Mouse (Mus musculus) layer of hippocampus, postnatal 36 days (tissue): Measurements from ENCODE around the gene Gm10309. TPM values are rescaled to one million over a fixed set of nuclear protein-coding genes. Genes with fewer than 3 reads are reported as not detected.
A peak's percentile ranks its signal among the peaks of the same experiment; 100 is the strongest.
"Not testable (repeated sequence)": the region's sequence is repeated elsewhere in the genome, so short reads cannot be mapped to it uniquely, and the experiment has no call there.

Experiments used
- DNase-seq, 2 experiments: peaks; one replicate each; pipeline ENCODE4 v3.0.0; 2022
- total RNA-seq, 2 experiments: library from RNA; stranded (reverse); gene quantifications; 2 replicates each; pipeline ENCODE4 v1.2.3; 2021

Gm10309 gene
- total RNA-seq, 2 experiments from 2014 or later: not detected

GRCm38 (mm10) chr17:86509871-86510270 is 4.8 kb upstream of the Gm10309 start:
- DNase-seq: no peak

- no peak for DNase-seq
These were observed 3.1 kb upstream of the Gm10309 start for GRCm38 (mm10) chr17:86508212-86508490.

GRCm38 (mm10) chr17:86507342-86508211 is 2.5 kb upstream of the Gm10309 start:
- no peak for DNase-seq

- no peak for DNase-seq
These were observed 1.8 kb upstream of the Gm10309 start for GRCm38 (mm10) chr17:86506881-86507280.

- no peak for DNase-seq
These were observed 1.7 kb downstream of the Gm10309 start for GRCm38 (mm10) chr17:86503208-86503897.

GRCm38 (mm10) chr17:86501393-86501792 is 3.6 kb downstream of the Gm10309 start:
- no peak for DNase-seq

GRCm38 (mm10) chr17:86499359-86500045 is 5.5 kb downstream of the Gm10309 start:
- no peak for DNase-seq

GRCm38 (mm10) chr17:86497302-86497701 is 7.7 kb downstream of the Gm10309 start:
- DNase-seq: no peak

- no peak for DNase-seq
These were observed 8.8 kb downstream of the Gm10309 start for GRCm38 (mm10) chr17:86496123-86496771.

- DNase-seq: no peak
These were observed 10.1 kb downstream of the Gm10309 start for GRCm38 (mm10) chr17:86494895-86495294.

GRCm38 (mm10) chr17:86494494-86494893 is 10.5 kb downstream of the Gm10309 start:
- DNase-seq: no peak

GRCm38 (mm10) chr17:86493891-86494420 is 11.1 kb downstream of the Gm10309 start:
- DNase-seq: no peak

GRCm38 (mm10) chr17:86492376-86492775 is 12.7 kb downstream of the Gm10309 start:
- no peak for DNase-seq

- no peak for DNase-seq
These were observed 15.2 kb downstream of the Gm10309 start for GRCm38 (mm10) chr17:86489827-86490226.

GRCm38 (mm10) chr17:86487450-86487849 is 17.6 kb downstream of the Gm10309 start:
- DNase-seq: no peak

- no peak for DNase-seq
These were observed 18.4 kb downstream of the Gm10309 start for GRCm38 (mm10) chr17:86486657-86487056.

- DNase-seq: peak; percentile 68 to 70
These were observed 20.8 kb downstream of the Gm10309 start for GRCm38 (mm10) chr17:86484087-86484737.

GRCm38 (mm10) chr17:86482675-86483074 is 22.4 kb downstream of the Gm10309 start:
- DNase-seq: no peak

- DNase-seq: no peak
These were observed 25.6 kb downstream of the Gm10309 start for GRCm38 (mm10) chr17:86479406-86479805.

GRCm38 (mm10) chr17:86477401-86477800 is 27.6 kb downstream of the Gm10309 start:
- not testable (repeated sequence) for DNase-seq

- no peak for DNase-seq
These were observed 28.4 kb downstream of the Gm10309 start for GRCm38 (mm10) chr17:86476674-86477073.

GRCm38 (mm10) chr17:86471684-86472083 is 33.3 kb downstream of the Gm10309 start:
- DNase-seq: no peak
